Mouse (Mus musculus): ENCODE measurements around the gene Emc3. TPM values are rescaled to one million over a fixed set of nuclear protein-coding genes. Genes with fewer than 3 reads are reported as not detected.

Gene Emc3
- total RNA-seq, 4 experiments from 2014 or later, result 56.4 to 60.9 (median 57.3) TPM

Small RNA genes lying within 50 kb of the gene (microRNA-seq; reads per million reads assigned to microRNA genes)
- not detected for gene Gm23365

Other genes starting within 250 kb of the Emc3 start
- gene Cpne9, start 249.3 kb downstream of the Emc3 start, total RNA-seq (2022), result under 1 TPM in 1 of 4 experiments, not detected in 3; 0.25 TPM
- 10 to 100 TPM; 13.2 to 16.0 (median 14.7) TPM for gene Brpf1, start 224.5 kb downstream of the Emc3 start, total RNA-seq (2022)
- 1 to 10 TPM; 4.8 to 6.6 (median 5.0) TPM for gene Ogg1, start 204.7 kb downstream of the Emc3 start, total RNA-seq (2022)
- 10 to 100 TPM; 60.0 to 79.3 (median 71.7) TPM for gene Camk1, start 187.7 kb downstream of the Emc3 start, total RNA-seq (2022)
- 10 to 100 TPM; 20.7 to 23.8 (median 23.2) TPM for gene Tada3, start 153.8 kb downstream of the Emc3 start, total RNA-seq (2022)
- 10 to 100 TPM; 58.5 to 72.8 (median 62.0) TPM for gene Arpc4, start 153.5 kb downstream of the Emc3 start, total RNA-seq (2022)
- gene Ttll3, start 142.4 kb downstream of the Emc3 start, total RNA-seq (2022), result 1 to 10 TPM in 1 of 4 experiments, under 1 TPM in 3; 0.44 to 1.0 (median 0.76) TPM
- gene Rpusd3, start 112.3 kb downstream of the Emc3 start, total RNA-seq (2022), result 10 to 100 TPM in 3 of 4 experiments, 1 to 10 TPM in 1; 8.2 to 11.7 (median 11.2) TPM
- gene Cidec, start 95.9 kb downstream of the Emc3 start, total RNA-seq (2022), result 1 to 10 TPM; 3.1 to 5.7 (median 4.6) TPM
- gene Jagn1, start 89.1 kb downstream of the Emc3 start, total RNA-seq (2022), result 10 to 100 TPM; 21.0 to 21.4 (median 21.1) TPM
- gene Il17re, start 73.2 kb downstream of the Emc3 start, total RNA-seq (2022), result 1 to 10 TPM in 2 of 4 experiments, under 1 TPM in 2; 0.60 to 2.0 (median 1.1) TPM
- gene Il17rc, start 60.2 kb downstream of the Emc3 start, total RNA-seq (2022), result 1 to 10 TPM; 5.6 to 9.9 (median 7.5) TPM
- 10 to 100 TPM; 53.9 to 63.4 (median 59.2) TPM for gene Creld1, start 48.4 kb downstream of the Emc3 start, total RNA-seq (2022)
- gene Prrt3, start 29.7 kb downstream of the Emc3 start, total RNA-seq (2022), result not detected
- gene Fancd2, start within 50 bp of the Emc3 start, total RNA-seq (2022), result under 1 TPM; 0.06 to 0.79 (median 0.18) TPM
- not detected for gene Fancd2os, start 69.1 kb upstream of the Emc3 start, total RNA-seq (2022)
- 10 to 100 TPM; 68.5 to 83.3 (median 75.0) TPM for gene Brk1, start 73.1 kb upstream of the Emc3 start, total RNA-seq (2022)
- 10 to 100 TPM in 1 of 4 experiments, 1 to 10 TPM in 3; 8.4 to 10.7 (median 9.4) TPM for gene Vhl, start 92.3 kb upstream of the Emc3 start, total RNA-seq (2022)
- gene Irak2, start 106.8 kb upstream of the Emc3 start, total RNA-seq (2022), result 10 to 100 TPM in 2 of 4 experiments, 1 to 10 TPM in 2; 8.1 to 13.5 (median 10.6) TPM
- gene Tatdn2, start 165.4 kb upstream of the Emc3 start, total RNA-seq (2022), result 10 to 100 TPM; 65.8 to 83.6 (median 69.8) TPM
- not detected for gene Ghrl, start 188.2 kb upstream of the Emc3 start, total RNA-seq (2022)
- 10 to 100 TPM; 68.8 to 72.3 (median 71.1) TPM for gene Sec13, start 209.1 kb upstream of the Emc3 start, total RNA-seq (2022)